Mouse (Mus musculus) cerebellum, adult 2 months (tissue): ENCODE data around the gene R3hdm2. TPM values are rescaled to one million over a fixed set of nuclear protein-coding genes. Genes with fewer than 3 reads are reported as not detected.

Source experiments
- DNase-seq, 2 experiments: peaks; one replicate each; pipeline ENCODE4 v3.0.0; 2021
- H3K27ac ChIP-seq: fragments of 200-500 bp; 2 replicates; pipeline ENCODE4 v1.5.1; 2012; ENCODE audit warnings: low read length, control low read depth, inconsistent platforms; ENCODE audit not compliant: insufficient read depth
- H3K27me3 ChIP-seq: fragments of 200-500 bp; 2 replicates; pipeline ENCODE4 v1.6.1; 2012; ENCODE audit warnings: inconsistent platforms, mild to moderate bottlenecking, low read length, moderate library complexity; ENCODE audit not compliant: control insufficient read depth, insufficient read depth
- H3K4me1 ChIP-seq: fragments of 200-500 bp; 2 replicates; pipeline ENCODE4 v1.6.1; 2011; ENCODE audit warnings: low read length; ENCODE audit not compliant: control insufficient read depth, insufficient read depth
- H3K4me3 ChIP-seq: fragments of 200-500 bp; replicated peaks from 2 replicates; pipeline ENCODE3; 2011; ENCODE audit warnings: mild to moderate bottlenecking, low read depth, low read length, control low read depth; ENCODE audit not compliant: insufficient read depth
- CTCF ChIP-seq: fragments of 200-500 bp; IDR thresholded peaks from 2 replicates; pipeline ENCODE4 v1.5.1; 2011; ENCODE audit warnings: low read depth, mild to moderate bottlenecking, control low read depth, low read length, moderate library complexity, borderline replicate concordance; ENCODE audit not compliant: insufficient read depth
- POLR2A ChIP-seq: fragments of 200-500 bp; IDR thresholded peaks from 2 replicates; pipeline ENCODE4 v1.6.1; 2011; ENCODE audit warnings: low read length, control low read depth, borderline replicate concordance; ENCODE audit not compliant: insufficient read depth
- WGBS: fragments of 180-500 bp; shearing (Covaris S2); methylation state at CpG from one replicate; pipeline ENCODE4 v1.1.7; 2018; 5-methylcytosine and 5-hydroxymethylcytosine counted together
- polyA plus RNA-seq: library from polyadenylated mRNA; depleted of rRNA; stranded (reverse); fragments of >200 nt; gene quantifications from 2 replicates; pipeline ENCODE4 v1.2.3, GENCODE M21; 2012; rRNA removed

The R3hdm2 gene
- polyA plus RNA-seq, 1 experiment = 137 TPM

DNA sequence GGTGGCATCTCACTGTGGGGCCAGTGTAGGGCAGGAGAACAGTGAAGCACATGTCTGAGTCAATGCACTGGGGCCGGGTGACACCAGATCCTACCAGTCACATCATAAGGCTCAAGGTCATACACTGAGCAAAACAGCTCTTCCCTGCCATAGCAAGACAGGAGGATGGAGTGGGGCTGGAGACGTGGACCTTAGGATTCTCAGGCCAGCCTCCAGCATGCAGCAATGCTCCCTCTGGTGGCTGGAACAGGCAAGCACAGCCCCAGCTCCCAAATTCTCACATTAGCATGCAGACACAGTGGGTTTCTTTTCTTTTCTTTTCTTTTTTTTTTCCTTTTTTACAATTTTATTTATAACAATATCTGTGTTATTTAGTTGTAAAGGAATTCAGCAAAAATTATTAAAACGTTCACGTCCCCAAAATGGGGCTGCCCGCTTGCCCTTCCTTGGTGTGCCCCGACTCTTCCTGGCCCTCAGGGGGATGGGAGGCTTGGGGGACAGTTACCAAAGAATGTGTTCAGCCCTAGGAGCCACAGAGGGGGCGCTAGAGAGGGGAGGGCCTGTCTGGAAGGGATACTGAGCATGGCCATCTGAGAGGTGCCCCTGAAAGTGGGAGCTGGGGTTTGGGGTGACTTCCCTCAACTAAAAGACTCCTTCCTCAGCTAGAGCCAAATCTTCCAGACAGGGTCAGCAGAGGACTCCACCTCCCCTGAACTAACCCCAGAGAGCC lies 157.9 kb downstream of the R3hdm2 start:
- 32% methylated on average over 7 of the region's 7 CpGs for whole genome bisulfite sequencing
- peak; percentile 83 to 88 for DNase-seq
- H3K27me3 ChIP-seq = no peaks in the 10 kb centered on the region
- no peak overlapping the region for H3K4me3 ChIP-seq
- peak; percentile 98 for TF ChIP-seq CTCF
- TF ChIP-seq POLR2A = no peak
- H3K4me1 ChIP-seq = peaks cover 24% of the 10 kb centered on the region
- 0 out of 2 replicates have a peak overlapping the region, but pooled peaks have one; percentile 1 for H3K27ac ChIP-seq

DNA sequence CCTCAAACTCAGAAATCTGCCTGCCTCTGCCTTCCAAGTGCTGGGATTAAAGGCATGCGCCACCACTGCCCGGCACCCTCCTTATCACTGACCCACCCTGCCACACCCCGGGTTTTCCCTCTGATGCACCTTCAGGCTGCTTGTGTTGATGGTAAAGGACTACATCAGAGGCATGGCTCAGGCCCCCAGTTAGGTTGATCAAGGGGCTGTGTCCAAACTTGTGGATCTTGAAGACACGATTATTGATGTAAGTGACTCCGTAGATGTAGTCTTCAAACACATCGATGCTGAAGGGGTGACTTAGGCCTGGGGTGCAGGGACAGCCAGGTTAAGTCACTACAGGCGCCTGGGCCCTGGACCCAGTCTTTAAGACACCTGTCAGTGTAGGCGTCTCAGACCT lies 161.4 kb downstream of the R3hdm2 start:
- DNase-seq = no peak
- 92% methylated on average over 8 of the region's 8 CpGs for WGBS

DNA sequence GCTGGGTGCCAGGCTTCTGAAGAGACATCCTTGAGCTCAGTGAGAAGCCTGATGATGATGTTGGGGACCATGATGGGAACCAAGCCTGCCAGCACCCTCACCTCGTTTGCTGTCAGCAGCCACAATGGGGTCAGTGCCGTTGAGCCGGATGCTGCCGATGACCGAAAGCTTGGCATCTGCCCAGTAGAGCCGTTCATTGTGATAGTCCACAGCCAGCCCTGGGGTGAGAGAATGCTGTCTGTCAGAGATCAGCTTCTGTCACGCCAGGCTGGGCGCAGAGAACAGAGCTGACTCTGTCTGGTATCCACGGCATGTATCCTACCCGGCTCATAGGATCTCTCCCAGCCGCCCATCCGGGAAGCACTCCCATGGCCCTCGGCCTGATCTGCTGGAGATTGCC lies 162.0 kb downstream of the R3hdm2 start:
- DNase-seq = peak; percentile 64 to 72
- TF ChIP-seq POLR2A = no peak
- no peak for TF ChIP-seq CTCF
- Histone ChIP-seq H3K27ac (peak overlapping the region; percentile 5), H3K27me3 (no peaks in the 10 kb centered on the region), H3K4me3 (no peak overlapping the region), H3K4me1 (peaks cover 19% of the 10 kb centered on the region)
- WGBS = 9% methylated on average over 13 of the region's 13 CpGs

More for the DNA sequence above, 161.4 kb downstream of the R3hdm2 start:
- Histone ChIP-seq H3K27me3 (no peaks in the 10 kb centered on the region), H3K4me1 (peaks cover 19% of the 10 kb centered on the region), H3K4me3 (no peak overlapping the region), H3K27ac (no peak overlapping the region)
- TF ChIP-seq CTCF = no peak
- TF ChIP-seq POLR2A = no peak

DNA sequence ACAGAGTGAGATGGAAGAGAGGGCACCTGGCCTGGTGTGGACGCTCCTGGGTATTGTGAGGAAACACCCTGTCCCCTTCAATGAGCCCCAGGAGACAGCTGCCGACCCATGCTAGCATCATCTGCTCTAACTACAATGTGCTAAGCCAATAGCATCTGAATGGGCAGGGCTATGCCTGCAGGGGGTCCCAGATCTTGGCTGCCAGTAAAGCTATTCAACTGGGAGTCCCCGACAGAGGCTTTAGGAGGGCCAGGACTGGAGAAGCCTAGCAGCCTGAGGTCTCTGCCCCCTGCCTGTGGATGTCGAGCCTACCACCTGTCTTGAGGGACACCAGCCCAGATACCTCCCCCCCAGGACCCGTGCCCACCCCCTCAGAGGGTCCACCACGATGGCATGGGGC lies 162.6 kb downstream of the R3hdm2 start:
- H3K27ac ChIP-seq = peak overlapping the region; percentile 5; the same call in 1 of the 2 replicates
- H3K27me3 ChIP-seq = no peaks in the 10 kb centered on the region
- TF ChIP-seq POLR2A = no peak
- TF ChIP-seq CTCF = no peak
- peak in 1 of 2 experiments; percentile 66 for DNase-seq
- H3K4me1 ChIP-seq = peaks cover 16% of the 10 kb centered on the region
- no peak overlapping the region for H3K4me3 ChIP-seq
- 7% methylated on average over 6 of the region's 6 CpGs for WGBS

DNA sequence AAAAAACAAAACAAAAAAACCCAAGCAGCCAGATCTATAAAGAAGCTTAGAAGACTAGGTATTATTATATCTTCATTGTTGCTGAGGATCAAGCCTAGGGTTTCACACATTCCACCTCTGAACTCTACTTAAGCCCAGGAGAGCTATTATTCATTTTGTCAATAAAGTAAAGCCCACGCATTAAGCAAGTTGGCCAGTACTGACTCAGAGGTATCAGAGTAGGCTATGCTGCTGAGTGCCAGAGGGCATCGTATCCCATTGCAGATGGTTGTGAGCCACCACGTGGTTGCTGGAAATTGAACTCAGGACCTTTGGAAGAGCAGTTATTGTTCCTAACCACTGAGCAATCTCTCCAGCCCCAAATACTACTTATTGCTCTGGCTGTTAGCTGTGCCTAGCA lies 163.8 kb downstream of the R3hdm2 start:
- no peak overlapping the region for H3K27ac ChIP-seq
- WGBS = 71% methylated on average over 3 of the region's 3 CpGs
- DNase-seq = no peak
- no peak overlapping the region for H3K4me3 ChIP-seq
- H3K27me3 ChIP-seq = no peaks in the 10 kb centered on the region
- TF ChIP-seq CTCF (no peak), POLR2A (no peak)
- peaks cover 15% of the 10 kb centered on the region for H3K4me1 ChIP-seq

DNA sequence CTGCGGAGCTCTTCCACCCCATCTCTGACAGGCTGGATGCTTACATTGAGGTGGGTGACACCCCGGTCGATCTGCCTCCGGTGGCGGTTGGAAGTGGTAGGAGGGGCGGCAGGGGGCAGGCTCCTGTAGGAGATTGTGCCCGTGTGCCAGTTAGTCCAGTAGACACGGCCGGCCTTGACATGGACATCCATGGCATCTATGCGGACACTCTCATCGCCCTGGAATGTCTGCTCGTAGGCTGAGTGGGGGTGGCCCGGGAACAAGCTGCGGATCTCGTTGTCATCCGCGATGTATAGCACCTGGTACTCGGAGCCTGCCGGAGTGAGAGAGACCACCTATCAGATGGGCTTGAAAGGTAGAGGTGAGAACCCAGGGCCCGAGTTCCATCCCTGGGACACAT lies 164.2 kb downstream of the R3hdm2 start:
- Histone ChIP-seq H3K4me3 (no peak overlapping the region), H3K27me3 (no peaks in the 10 kb centered on the region), H3K27ac (no peak overlapping the region), H3K4me1 (peaks cover 15% of the 10 kb centered on the region)
- TF ChIP-seq POLR2A (no peak), CTCF (no peak)
- 90% methylated on average over 20 of the region's 20 CpGs for WGBS
- DNase-seq = no peak

DNA sequence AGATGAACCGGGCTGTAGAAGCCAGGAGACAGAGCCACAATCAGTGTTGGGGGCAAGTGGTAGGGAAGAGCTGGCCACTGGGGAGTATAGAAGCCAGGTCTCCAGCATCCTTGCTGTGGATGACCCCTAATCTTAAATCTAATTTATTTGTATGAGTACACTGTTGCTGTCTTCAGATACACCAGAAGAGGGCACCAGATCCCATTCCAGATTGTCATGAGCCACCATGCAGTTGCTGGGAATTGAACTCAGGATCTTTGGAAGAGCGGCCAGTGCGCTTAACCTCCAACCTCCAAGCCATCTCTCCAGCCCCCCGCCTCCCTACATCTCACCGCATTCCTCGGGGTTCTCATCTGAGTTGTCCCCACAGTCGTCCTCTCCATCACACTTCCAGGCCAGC lies 166.4 kb downstream of the R3hdm2 start:
- H3K4me1 ChIP-seq = peaks cover 15% of the 10 kb centered on the region
- H3K4me3 ChIP-seq = no peak overlapping the region
- TF ChIP-seq POLR2A (no peak), CTCF (peak; percentile 35; the same call in 1 of the 2 replicates)
- H3K27me3 ChIP-seq = no peaks in the 10 kb centered on the region
- H3K27ac ChIP-seq = no peak overlapping the region
- DNase-seq = no peak
- WGBS = 85% methylated on average over 7 of the region's 7 CpGs

DNA sequence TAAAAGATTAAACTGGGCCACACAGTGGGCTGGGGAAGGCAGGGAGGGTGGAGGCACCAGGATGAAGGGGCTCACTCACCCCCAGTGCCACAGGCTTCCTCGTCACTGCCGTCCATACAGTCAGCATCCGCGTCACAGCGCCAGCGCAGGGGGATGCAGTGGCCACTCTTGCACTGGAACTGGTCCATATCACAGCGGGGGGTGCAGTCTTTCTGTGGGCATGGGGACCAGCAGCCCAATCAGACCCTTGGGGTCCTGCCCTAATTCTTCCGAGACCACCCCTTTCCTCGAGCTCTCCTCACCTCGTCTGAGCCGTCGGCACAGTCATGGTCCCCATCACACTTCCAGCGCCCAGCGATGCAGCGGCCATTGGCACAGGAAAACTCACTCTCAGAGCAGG lies 168.1 kb downstream of the R3hdm2 start:
- Histone ChIP-seq H3K27ac (no peak overlapping the region), H3K4me1 (peaks cover 1% of the 10 kb centered on the region), H3K4me3 (no peak overlapping the region), H3K27me3 (no peaks in the 10 kb centered on the region)
- 68% methylated on average over 15 of the region's 15 CpGs for WGBS
- no peak for TF ChIP-seq CTCF
- no peak for TF ChIP-seq POLR2A
- no peak for DNase-seq

Other genes starting within 250 kb of the R3hdm2 start
- 81.9 and 83.6 TPM in 2 replicates for gene B4galnt1, start 215.1 kb upstream of the R3hdm2 start, polyA plus RNA-seq
- gene Slc26a10, start 199.7 kb upstream of the R3hdm2 start, polyA plus RNA-seq = 3.1 and 3.3 TPM in 2 replicates
- 105 and 117 TPM in 2 replicates for gene Arhgef25, start 190.2 kb upstream of the R3hdm2 start, polyA plus RNA-seq
- 321 and 339 TPM in 2 replicates for gene Dtx3, start 184.6 kb upstream of the R3hdm2 start, polyA plus RNA-seq
- gene Pip4k2c, start 168.7 kb upstream of the R3hdm2 start, polyA plus RNA-seq = 58.8 and 64.1 TPM in 2 replicates
- 377 and 378 TPM in 2 replicates for gene Kif5a, start 117.0 kb upstream of the R3hdm2 start, polyA plus RNA-seq
- gene Dctn2, start 114.0 kb upstream of the R3hdm2 start, polyA plus RNA-seq = 322 and 328 TPM in 2 replicates
- gene Mbd6, start 91.3 kb upstream of the R3hdm2 start, polyA plus RNA-seq = 47.8 and 51.8 TPM in 2 replicates
- gene Mars, start 68.5 kb upstream of the R3hdm2 start, polyA plus RNA-seq = 81.6 and 87.4 TPM in 2 replicates
- 0.87 and 0.97 TPM in 2 replicates for gene Arhgap9, start 58.4 kb upstream of the R3hdm2 start, polyA plus RNA-seq
- 10.6 and 12.5 TPM in 2 replicates for gene Gli1, start 38.4 kb upstream of the R3hdm2 start, polyA plus RNA-seq
- 0.03 TPM in 1 of 2 replicates, not detected in the other for gene Inhbe, start 25.9 kb upstream of the R3hdm2 start, polyA plus RNA-seq
- not detected in 2 replicates for gene Inhbc, start 9.9 kb upstream of the R3hdm2 start, polyA plus RNA-seq
- gene Stac3, start 121.4 kb downstream of the R3hdm2 start, polyA plus RNA-seq = 8.3 TPM in 2 replicates
- gene Ndufa4l2, start 134.6 kb downstream of the R3hdm2 start, polyA plus RNA-seq = 10.4 and 11.5 TPM in 2 replicates
- 68.2 and 69.8 TPM in 2 replicates for gene Shmt2, start 142.1 kb downstream of the R3hdm2 start, polyA plus RNA-seq
- 30.3 and 33.8 TPM in 2 replicates for gene Nxph4, start 154.2 kb downstream of the R3hdm2 start, polyA plus RNA-seq
- 346 and 366 TPM in 2 replicates for gene Lrp1, start 240.8 kb downstream of the R3hdm2 start, polyA plus RNA-seq